Mouse (Mus musculus): ENCODE measurements around the gene Traf2.

- TF ChIP-seq CTCF (conservative IDR thresholded peaks at IDR 0.05; ENCODE audit: insufficient read depth, insufficient read length, low read depth, low read length) (no peak), POLR2A (IDR thresholded peaks at IDR 0.05; ENCODE audit: low read depth, low read length) (no peak)
Observed at GRCm38 (mm10) chr2:25546811-25547491, at the start of gene Traf2.

Data from kidney, adult 2 months (tissue).